Mouse (Mus musculus): ENCODE data around the gene Ssh1.

- TF ChIP-seq CTCF (conservative IDR thresholded peaks at IDR 0.05 in 1 of 2, IDR thresholded peaks at IDR 0.05 in 1 of 2; ENCODE audit: low read depth in 2 of 2, low read length in 2 of 2) (no peak), USF1 (IDR thresholded peaks at IDR 0.05; ENCODE audit: low read depth, low read length) (no peak)
Observed at GRCm38 (mm10) chr5:113892005-113892404, 101.7 kb downstream of the Ssh1 start.

All from CH12.LX (cell line).